Mouse (Mus musculus): ENCODE results near the gene Sh3bp5. TPM values are rescaled to one million over a fixed set of nuclear protein-coding genes. Genes with fewer than 3 reads are reported as not detected.

Sh3bp5 gene
- total RNA-seq, 2 experiments from 2014 or later = 8.5 to 11.1 TPM

- ATAC-seq (replicated peaks; ENCODE audit: low FRiP score, poor library complexity, severe bottlenecking) = no peak
Measured at GRCm38 (mm10) chr14:31413475-31414086, 22.3 kb downstream of the Sh3bp5 start.

GRCm38 (mm10) chr14:31412651-31413056 is 23.2 kb downstream of the Sh3bp5 start:
- no peak for ATAC-seq (replicated peaks; ENCODE audit: low FRiP score, poor library complexity, severe bottlenecking)

DNA sequence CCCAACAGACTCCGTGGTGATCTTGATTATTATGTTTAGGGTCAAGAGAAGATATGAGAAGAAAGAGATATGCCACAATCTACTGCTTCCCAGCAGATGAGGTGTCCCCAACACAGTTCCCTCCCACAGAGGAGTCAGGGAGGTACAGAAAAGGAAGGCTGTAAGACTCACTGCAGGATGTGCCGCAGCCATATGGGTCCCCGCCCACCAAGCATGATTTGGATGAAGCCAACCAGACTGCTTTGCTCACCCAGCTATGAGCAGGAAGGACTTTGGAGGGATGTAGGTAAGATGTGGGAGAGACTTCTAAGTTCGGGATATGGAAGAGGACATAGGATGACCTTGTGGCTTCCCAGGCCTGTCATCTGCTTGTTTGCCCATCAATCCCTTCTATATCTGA is 25.1 kb downstream of the Sh3bp5 start:
- ATAC-seq (replicated peaks; ENCODE audit: low FRiP score, poor library complexity, severe bottlenecking) = no peak

DNA sequence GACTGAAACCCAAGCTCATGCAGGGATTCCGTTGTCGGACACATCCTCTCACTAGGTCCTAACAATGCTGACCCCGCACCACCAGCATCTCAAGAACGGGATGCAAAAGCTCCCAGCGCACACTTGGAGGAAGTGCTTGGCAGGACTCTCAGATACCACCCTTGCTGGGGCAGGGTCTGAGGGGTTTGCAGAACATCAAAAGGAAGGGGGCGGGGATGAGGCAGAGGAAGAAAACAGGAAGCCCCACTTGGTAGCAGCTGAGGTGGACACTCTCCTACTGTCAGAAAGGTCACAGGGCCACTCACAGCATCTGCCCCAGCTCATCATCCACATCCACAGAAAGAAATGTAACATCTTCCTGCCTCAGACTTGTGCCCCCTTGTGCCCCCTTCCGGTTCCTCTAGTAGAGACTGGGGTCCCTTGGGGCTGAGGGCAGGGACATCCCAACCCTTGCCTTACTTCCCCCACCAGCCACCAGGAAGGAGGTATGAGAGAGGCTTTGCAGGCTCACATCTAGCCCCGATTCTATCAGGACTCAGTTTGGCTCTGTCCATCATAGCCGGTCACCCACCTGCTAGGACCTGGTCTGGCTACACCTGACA is 25.7 kb downstream of the Sh3bp5 start:
- no peak for ATAC-seq (replicated peaks; ENCODE audit: low FRiP score, poor library complexity, severe bottlenecking)

- ATAC-seq (replicated peaks; ENCODE audit: low FRiP score, poor library complexity, severe bottlenecking) = no peak
Measured at GRCm38 (mm10) chr14:31408666-31409065, 27.2 kb downstream of the Sh3bp5 start.

DNA sequence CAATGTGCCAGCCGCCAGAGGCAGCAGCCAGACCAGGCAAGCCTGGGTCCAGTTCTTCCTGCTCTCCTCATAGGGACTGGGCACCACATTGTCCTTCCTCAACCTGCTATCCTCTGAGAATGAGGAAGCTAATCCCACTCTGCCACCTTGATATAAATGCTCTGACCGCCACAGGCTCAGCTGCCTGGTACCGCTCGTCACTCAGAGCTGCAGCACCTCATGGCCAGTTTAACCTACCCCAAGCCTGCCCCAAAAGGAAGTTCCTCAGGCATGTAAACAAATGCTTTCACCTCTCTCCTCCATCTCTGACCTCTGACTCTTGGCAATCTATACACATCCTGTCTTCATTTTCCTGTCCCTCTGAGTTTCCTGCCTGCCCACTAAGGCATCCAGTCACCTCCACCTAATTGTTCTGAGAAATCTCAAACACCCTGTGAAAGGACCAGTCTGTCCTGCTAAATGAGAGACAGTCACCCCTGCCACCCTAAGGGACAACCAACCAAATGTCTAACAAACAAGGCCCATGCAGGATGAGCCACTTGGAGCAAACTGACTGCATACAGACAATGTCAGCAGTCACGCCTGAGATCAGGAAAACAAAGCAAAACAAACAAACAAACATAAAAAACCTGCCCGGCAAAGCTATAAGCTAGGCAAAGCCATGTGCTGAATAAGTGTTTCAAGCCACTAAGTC is 27.8 kb downstream of the Sh3bp5 start:
- ATAC-seq (replicated peaks; ENCODE audit: low FRiP score, poor library complexity, severe bottlenecking) = no peak

DNA sequence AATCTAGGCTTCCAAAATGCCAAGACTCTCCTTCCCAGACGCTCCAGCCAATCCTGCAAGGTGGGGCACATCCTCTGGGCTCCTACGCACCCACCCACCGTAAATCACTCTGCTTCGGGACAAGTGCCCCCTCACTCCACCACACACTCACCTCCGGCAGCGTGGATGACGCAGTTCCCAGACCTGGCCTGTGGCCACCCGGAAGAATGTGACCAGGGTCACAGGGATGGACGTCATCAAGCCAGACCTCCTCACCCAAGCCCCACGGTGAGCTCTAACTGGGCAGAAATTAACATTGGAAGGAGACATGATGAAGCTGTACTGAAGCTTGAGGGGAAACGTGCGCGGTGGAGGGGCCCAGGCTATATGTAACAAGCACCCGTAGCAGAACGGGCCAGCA is 28.7 kb downstream of the Sh3bp5 start:
- ATAC-seq (replicated peaks; ENCODE audit: low FRiP score, poor library complexity, severe bottlenecking) = no peak

DNA sequence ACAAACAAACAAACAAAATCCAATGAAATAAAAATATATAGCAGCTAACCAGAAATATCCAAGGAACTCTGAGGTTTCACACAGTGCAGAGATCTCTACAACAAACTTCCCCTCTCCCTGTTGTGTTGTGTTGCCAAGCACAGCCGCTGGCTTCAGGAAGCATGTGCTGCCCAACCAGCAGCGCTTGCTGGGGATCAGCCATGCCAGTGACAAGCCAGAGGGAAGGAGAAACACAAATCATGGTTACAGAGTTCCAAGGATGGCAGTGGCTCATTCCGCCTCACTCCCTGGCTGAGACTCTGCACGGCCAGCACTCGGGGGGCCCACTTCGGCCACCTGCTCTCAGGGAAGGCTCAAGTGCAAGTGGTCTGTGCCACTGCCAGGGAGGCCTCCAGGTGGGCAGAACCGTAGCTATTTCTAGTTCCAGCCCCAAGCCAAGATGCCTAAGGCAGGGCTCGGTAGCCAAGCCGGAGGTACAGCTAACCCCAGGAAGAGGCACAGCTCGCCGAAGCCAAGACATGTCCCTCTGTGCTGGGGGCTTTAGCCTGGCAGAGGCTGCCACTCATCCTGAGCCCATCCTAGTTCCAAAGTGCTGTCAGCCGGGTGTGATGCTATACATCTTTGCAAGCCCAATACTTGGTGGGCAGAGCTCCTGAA is 29.6 kb downstream of the Sh3bp5 start:
- no peak for ATAC-seq (replicated peaks; ENCODE audit: low FRiP score, poor library complexity, severe bottlenecking)

DNA sequence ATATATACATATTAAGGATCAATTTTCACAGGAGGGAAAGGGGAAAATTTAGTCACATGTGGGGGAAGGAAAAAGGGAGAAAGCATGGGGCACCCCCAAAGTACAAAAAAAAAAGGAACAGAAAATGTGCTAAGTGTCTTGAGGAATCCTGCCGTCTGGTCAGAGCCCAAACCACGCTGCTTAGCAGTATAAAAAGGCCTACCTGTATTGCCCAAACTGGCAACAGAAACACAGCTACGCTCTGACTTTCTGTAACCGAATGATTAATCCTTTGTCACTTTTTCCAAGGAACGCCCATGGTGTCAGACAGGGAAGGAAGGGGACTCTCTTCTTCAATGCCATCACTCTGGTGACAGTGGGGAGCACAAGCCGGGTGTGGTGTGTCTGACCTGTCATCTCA is 30.2 kb downstream of the Sh3bp5 start:
- ATAC-seq (replicated peaks; ENCODE audit: low FRiP score, poor library complexity, severe bottlenecking) = no peak

DNA sequence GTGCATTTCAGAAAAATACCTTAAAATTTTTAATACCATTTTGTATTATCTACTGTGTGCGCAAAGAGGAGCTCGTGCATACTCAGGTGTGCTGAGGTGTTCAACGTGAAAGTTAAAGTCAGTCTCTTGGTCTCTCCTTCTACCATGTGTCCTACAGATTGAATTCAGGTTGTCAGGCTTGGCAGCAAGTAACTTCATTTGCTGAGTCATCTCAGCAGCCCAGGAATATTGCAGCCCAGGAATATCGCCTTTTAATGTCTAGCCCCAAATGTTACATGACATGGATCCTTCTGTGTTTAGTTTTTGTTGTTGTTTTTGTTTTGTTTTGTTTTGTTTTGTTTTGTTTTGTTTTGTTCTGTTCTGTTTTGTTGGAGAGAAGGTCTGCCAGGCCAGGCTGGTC is 31.2 kb downstream of the Sh3bp5 start:
- no peak for ATAC-seq (replicated peaks; ENCODE audit: low FRiP score, poor library complexity, severe bottlenecking)

DNA sequence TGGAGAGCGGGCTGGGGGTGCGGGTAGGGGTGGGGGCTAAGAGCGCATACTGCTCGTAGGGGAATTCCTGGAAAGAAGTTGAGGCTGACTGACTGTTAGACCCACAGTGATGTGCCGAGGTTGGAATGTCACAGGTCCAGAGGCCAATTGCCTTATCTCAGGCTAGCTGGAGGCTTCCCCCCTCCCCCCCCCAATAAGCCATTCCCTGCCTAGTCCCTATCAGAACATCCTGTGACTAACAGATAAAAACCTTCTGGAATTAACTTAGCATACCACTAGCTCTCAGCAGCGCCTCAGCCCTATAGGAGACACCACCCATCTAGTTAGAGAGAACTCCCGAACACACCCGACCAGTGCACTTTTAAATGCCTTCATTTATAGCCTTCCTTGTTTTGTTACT is 31.9 kb downstream of the Sh3bp5 start:
- ATAC-seq (replicated peaks; ENCODE audit: low FRiP score, poor library complexity, severe bottlenecking) = no peak

DNA sequence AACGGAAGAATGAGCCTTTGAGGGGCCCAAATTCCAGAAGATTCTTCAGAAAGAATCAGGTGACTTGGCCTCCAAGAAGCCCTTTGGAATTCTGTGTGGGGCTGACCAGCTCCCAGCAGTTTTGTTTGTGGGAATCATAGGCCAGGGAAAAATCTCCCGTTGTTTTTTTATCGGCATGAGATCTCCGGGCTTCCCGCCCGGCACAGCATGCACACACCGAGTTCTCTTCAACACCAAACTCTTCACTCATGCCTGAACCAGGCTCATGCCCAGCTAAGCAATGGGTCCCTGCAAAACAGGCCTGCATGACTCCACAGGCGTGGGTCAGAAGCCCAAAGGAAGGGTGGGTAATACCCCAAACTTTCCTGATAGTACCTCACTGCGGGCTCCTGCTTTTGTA is 32.3 kb downstream of the Sh3bp5 start:
- no peak for ATAC-seq (replicated peaks; ENCODE audit: low FRiP score, poor library complexity, severe bottlenecking)

GRCm38 (mm10) chr14:31402693-31403092 is 33.2 kb downstream of the Sh3bp5 start:
- no peak for ATAC-seq (replicated peaks; ENCODE audit: low FRiP score, poor library complexity, severe bottlenecking)

DNA sequence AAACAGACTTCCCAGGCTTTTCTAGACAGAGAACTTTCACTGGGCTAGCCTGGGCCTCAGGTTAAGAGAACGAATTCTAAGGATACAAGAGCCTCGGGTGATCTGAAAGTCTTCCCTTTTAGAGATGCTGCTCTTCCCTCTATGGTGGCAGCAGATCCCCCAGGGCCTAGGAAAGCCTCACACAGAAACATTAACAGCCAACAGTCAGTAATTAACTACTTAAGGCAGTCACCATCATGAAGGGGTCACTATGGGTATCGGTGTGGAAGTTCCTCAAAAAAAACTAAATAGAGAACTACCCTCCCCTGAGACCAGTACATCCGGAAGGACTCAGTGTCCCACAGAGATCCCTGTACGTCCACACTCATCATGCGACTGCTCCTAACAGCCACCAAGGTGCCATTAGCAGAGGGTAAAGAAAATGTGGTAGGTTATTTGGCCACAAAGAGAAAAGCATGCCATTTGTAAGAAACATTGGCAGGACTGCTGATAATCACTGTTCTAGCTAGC is 33.9 kb downstream of the Sh3bp5 start:
- ATAC-seq (replicated peaks; ENCODE audit: low FRiP score, poor library complexity, severe bottlenecking) = no peak

DNA sequence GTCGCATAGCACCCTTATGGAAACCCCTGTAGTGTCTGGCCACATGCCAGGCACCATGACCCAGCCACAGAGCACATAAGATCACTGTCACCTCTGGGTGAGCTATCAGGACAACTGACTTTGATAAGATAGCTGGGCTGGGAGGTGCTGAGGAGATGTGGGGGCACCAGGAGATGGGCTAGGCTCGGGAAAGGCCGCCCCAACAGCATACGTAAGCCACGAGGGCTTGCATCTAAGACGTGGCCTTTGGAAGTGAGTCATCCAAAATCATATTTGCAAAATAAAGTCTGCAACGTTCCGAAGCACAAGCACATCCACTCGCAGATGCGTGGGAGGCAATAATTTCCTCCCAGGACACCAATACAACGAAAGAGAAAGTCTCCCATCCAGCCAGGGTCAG is 35.0 kb downstream of the Sh3bp5 start:
- ATAC-seq (replicated peaks; ENCODE audit: low FRiP score, poor library complexity, severe bottlenecking) = no peak

DNA sequence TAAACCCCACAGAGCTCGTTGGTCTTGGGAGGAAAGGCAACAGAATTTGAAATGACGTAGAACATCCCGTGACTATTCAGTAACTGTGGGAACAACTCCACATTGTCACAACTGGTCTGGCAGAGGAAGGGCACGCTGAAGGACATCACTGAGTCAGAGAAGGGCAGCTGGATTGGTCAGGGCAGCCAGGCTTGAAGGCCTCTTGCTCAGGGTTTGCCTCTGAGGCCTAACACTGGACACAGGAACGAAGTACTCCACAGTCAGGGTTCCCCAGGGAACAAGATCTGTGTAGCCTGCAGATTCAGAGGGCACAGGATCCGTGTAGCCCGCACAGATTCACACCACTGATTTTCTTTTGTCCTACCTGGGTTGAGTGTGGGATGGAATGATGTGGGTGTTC is 35.6 kb downstream of the Sh3bp5 start:
- no peak for ATAC-seq (replicated peaks; ENCODE audit: low FRiP score, poor library complexity, severe bottlenecking)

- ATAC-seq (replicated peaks; ENCODE audit: low FRiP score, poor library complexity, severe bottlenecking) = no peak
Measured at GRCm38 (mm10) chr14:31399271-31399670, 36.6 kb downstream of the Sh3bp5 start.

DNA sequence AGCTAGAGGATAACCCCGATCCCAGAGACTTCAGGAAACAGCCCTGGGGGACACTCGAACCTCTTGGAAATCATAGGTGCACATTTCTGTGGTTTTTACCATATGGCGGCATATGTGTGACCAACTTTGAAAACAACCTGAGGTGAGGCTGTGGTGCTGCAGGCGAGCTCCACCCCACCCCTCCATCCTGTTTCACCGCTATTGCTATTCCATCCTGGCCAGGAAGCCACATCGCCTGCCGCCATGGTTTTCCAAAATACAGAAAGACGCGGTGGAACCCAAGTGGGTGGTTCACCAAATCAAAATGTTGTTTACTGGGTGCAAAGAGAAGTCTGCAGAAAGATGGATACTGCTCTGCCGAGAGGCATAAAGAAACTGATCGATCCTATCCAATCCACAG is 37.1 kb downstream of the Sh3bp5 start:
- ATAC-seq (replicated peaks; ENCODE audit: low FRiP score, poor library complexity, severe bottlenecking) = no peak

DNA sequence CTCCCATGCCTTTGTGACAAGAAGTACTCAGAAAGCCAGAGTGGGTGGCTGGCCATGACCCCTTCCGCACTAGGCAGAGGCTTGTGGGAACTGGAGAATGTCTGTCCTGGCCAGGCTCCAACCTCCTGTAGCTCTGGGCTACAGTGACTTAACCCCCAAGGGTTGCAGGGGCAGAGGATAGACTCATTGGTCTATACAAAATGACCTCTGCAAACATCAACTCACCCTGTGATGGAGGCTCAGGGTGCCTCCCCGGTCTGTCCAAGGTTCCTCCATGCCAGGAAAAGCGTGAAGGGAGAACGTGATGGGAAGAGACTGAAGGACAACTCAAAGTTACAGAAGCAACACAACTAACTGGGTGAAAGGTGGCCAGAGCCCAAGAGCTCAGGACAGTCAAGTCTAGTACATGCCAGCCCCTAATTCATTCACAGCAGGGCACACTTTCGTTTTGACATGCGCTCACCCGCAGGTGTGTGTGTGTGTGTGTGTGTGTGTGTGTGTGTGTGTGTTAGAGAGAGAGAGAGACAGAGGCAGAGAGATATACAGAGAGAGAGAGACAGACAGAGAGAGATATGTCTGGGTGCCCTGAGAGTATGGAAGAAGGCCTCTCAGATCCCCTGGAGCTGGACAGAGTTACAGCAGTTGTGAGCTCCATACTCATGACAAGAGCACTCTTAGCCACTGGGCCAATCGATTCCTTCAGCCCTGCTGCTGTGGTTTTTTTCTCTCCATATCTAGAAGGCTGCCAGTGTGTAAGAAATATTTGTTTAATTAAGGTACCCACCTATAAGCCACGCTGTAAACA is 37.9 kb downstream of the Sh3bp5 start:
- no peak for ATAC-seq (replicated peaks; ENCODE audit: low FRiP score, poor library complexity, severe bottlenecking)

DNA sequence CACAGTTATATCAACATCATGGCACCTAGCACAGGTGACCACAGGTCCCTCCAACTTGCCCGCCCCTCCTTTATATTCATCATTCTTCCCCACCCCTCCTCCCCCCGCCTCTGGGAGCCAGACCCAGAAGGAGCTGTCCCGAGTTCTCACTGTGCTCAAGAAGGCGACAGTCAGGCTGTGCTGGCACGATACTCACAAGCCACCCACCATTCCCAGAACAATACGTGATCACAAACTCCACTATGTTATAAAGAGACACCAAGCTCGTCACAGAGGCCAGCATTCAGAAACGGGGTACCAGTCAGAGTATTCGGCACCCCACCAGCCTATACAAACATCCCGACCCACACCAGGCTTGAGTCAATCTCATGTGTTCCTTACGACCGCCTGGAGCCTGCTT is 38.5 kb downstream of the Sh3bp5 start:
- ATAC-seq (replicated peaks; ENCODE audit: low FRiP score, poor library complexity, severe bottlenecking) = no peak
